Mouse (Mus musculus) cortical plate, adult 2 months (tissue): ENCODE data around the gene Gsg1.

Experiments
- CTCF ChIP-seq: fragments of 200-500 bp; IDR thresholded peaks from 2 replicates; pipeline ENCODE4 v1.5.1; 2011; ENCODE audit warnings: mild to moderate bottlenecking, control low read depth, low read length; ENCODE audit not compliant: insufficient read depth; ENCODE audit errors: extremely low read depth
- POLR2A ChIP-seq: fragments of 200-500 bp; IDR thresholded peaks from 2 replicates; pipeline ENCODE4 v1.6.1; 2011; ENCODE audit warnings: mild to moderate bottlenecking, low read length, control low read depth; ENCODE audit not compliant: insufficient read depth; ENCODE audit errors: extremely low read depth

DNA sequence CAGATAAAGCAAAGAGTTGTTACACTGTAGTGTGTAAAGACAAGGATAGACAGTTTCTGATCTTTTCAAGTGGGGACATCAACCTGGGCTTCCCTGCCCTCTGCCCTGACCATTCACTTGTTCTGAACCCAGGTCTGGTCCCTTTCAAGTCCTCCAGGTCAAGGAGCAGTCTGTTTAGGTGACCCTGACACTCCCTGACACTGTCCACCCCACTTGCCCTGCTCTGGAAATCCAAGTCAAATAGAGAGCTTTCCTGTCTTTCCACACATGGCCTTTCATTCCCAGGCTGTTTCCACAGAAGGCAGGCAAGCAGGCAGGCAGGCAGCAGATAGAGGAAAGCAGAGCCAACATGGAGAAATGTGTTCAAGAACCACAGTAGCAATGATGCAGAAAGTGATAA is 14.2 kb upstream of the Gsg1 start:
- TF ChIP-seq CTCF (no peak), POLR2A (no peak)
